Mouse (Mus musculus) ES-E14 (cell line): ENCODE results near the gene Eif4g1. TPM values are rescaled to one million over a fixed set of nuclear protein-coding genes. Genes with fewer than 3 reads are reported as not detected.
A peak's percentile ranks its signal among the peaks of the same experiment; 100 is the strongest.

ENCODE experiments used
- DNase-seq: peaks from one replicate; pipeline ENCODE4 v3.0.0-alpha.2; 2013; ENCODE audit warnings: low read depth, low spot score
- H3K27ac ChIP-seq: 2 replicates; pipeline ENCODE4 v1.5.1; 2012; ENCODE audit warnings: low read depth, mild to moderate bottlenecking, low read length, moderate library complexity, mixed read lengths; ENCODE audit not compliant: poor library complexity, insufficient read depth, severe bottlenecking
- H3K36me3 ChIP-seq: 2 replicates; pipeline ENCODE4 v1.6.1; 2012; ENCODE audit warnings: mild to moderate bottlenecking, low read length, moderate library complexity, mixed read lengths; ENCODE audit not compliant: control insufficient read depth, poor library complexity, insufficient read depth, severe bottlenecking
- H3K4me1 ChIP-seq, 2 experiments: fragments of 150-350 bp in 1 of 2; sonication (generic) in 1 of 2; 2 replicates each; pipeline ENCODE4 v1.6.1; 2012; ENCODE audit warnings: low read length in 2 of 2, mild to moderate bottlenecking in 1 of 2, mixed read lengths in 1 of 2; ENCODE audit not compliant: control insufficient read depth in 2 of 2, insufficient read depth in 2 of 2, poor library complexity in 1 of 2
- H3K4me3 ChIP-seq, 2 experiments: fragments of 150-350 bp in 1 of 2; sonication (generic) in 1 of 2; 2 replicates each; pipeline ENCODE4 v1.5.1; 2012; ENCODE audit warnings: low read length in 2 of 2, low read depth in 1 of 2, mild to moderate bottlenecking in 1 of 2, mixed read lengths in 1 of 2; ENCODE audit not compliant: insufficient read depth in 1 of 2, poor library complexity in 1 of 2, severe bottlenecking in 1 of 2
- H3K9ac ChIP-seq: 2 replicates; pipeline ENCODE4 v1.6.1; 2012; ENCODE audit warnings: low read depth, mild to moderate bottlenecking, low read length, mixed read lengths; ENCODE audit not compliant: poor library complexity, insufficient read depth, severe bottlenecking
- H3K9me3 ChIP-seq: fragments of 150-350 bp; sonication (generic); 2 replicates; pipeline ENCODE4 v1.6.1; 2012; ENCODE audit warnings: low read depth, mild to moderate bottlenecking, low read length; ENCODE audit not compliant: control insufficient read depth, insufficient read depth
- CHD2 ChIP-seq: IDR thresholded peaks from 2 replicates; pipeline ENCODE4 v1.6.1; 2014; ENCODE audit warnings: mild to moderate bottlenecking, low read depth, low read length, inconsistent platforms
- HCFC1 ChIP-seq: IDR thresholded peaks from 2 replicates; pipeline ENCODE4 v1.6.1; 2012; ENCODE audit warnings: low read length, inconsistent platforms, borderline replicate concordance; ENCODE audit not compliant: insufficient read depth
- MAFK ChIP-seq: IDR thresholded peaks from 2 replicates; pipeline ENCODE4 v1.6.1; 2014; ENCODE audit warnings: mild to moderate bottlenecking, low read depth, low read length, inconsistent platforms; ENCODE audit not compliant: insufficient read depth
- ZC3H11A ChIP-seq: IDR thresholded peaks from 2 replicates; pipeline ENCODE4 v1.6.1; 2012; ENCODE audit warnings: low read depth, mild to moderate bottlenecking, inconsistent platforms, low read length, borderline replicate concordance
- ZNF384 ChIP-seq: IDR thresholded peaks from 2 replicates; pipeline ENCODE4 v1.6.1; 2012; ENCODE audit warnings: low read depth, low read length, inconsistent platforms
- in situ Hi-C, 2 experiments: fragments of 600-800 bp; cut with MboI; formaldehyde crosslinking; loops; one replicate each; pipeline ENCODE4 v1.15.1; 2025; ENCODE audit warnings: low sequenced_read_pairs in 2 of 2, inconsistent platforms in 1 of 2; ENCODE audit not compliant: unreplicated experiment in 2 of 2
- total RNA-seq: library from RNA; depleted of rRNA; stranded (reverse); fragments of 300-350 nt; gene quantifications from 2 replicates; pipeline ENCODE4 v1.2.3, GENCODE M21; 2012

Gene Eif4g1
- total RNA-seq, 1 experiment = 546 TPM

GRCm38 (mm10) chr16:20671886-20672285 is 3.8 kb downstream of the Eif4g1 start:
- in situ Hi-C loops = no loop called here
- Histone ChIP-seq H3K27ac (no peak overlapping the region), H3K4me3 (peak overlapping the region in 1 of 2 experiments; percentile 98; a peak in 2 of 4 replicates), H3K9me3 (no peaks in the 10 kb centered on the region), H3K9ac (peak overlapping the region; percentile 57; the same call in 1 of the 2 replicates), H3K36me3 (peaks cover 20% of the 10 kb centered on the region), H3K4me1 (peaks cover 0 to 8% of the 10 kb centered on the region in 2 experiments; a peak in 1 of 4 replicates)
- no peak for TF ChIP-seq ZC3H11A
- TF ChIP-seq MAFK = no peak
- TF ChIP-seq HCFC1 = no peak
- TF ChIP-seq ZNF384 = no peak
- no peak for TF ChIP-seq CHD2
- DNase-seq = no peak

- Histone ChIP-seq H3K27ac (peak overlapping the region; percentile 91), H3K4me1 (peaks cover 0 to 8% of the 10 kb centered on the region in 2 experiments; a peak in 1 of 4 replicates), H3K9ac (peak overlapping the region; percentile 98), H3K9me3 (no peaks in the 10 kb centered on the region), H3K36me3 (peaks cover 23% of the 10 kb centered on the region), H3K4me3 (peak overlapping the region; percentile 88 to 98)
- DNase-seq = peak; percentile 87
- TF ChIP-seq HCFC1 (peak; percentile 71), MAFK (no peak)
- in situ Hi-C loops = no loop called here
Observed at GRCm38 (mm10) chr16:20672500-20672902, 4.4 kb downstream of the Eif4g1 start.

- in situ Hi-C loops = no loop called here
- H3K4me1 ChIP-seq = peaks cover 0 to 8% of the 10 kb centered on the region in 2 experiments; a peak in 1 of 4 replicates
- TF ChIP-seq CHD2 (no peak), HCFC1 (no peak), MAFK (no peak), ZC3H11A (no peak), ZNF384 (no peak)
- H3K4me3 ChIP-seq = peak overlapping the region; percentile 88 to 98
- H3K27ac ChIP-seq = peak overlapping the region; percentile 91
- H3K9me3 ChIP-seq = no peaks in the 10 kb centered on the region
- no peak for DNase-seq
- peak overlapping the region; percentile 98 for H3K9ac ChIP-seq
- H3K36me3 ChIP-seq = peaks cover 29% of the 10 kb centered on the region
Observed at GRCm38 (mm10) chr16:20672965-20673705, 5.0 kb downstream of the Eif4g1 start.

- Histone ChIP-seq H3K4me3 (peak overlapping the region; percentile 88 to 98), H3K4me1 (peaks cover 0 to 8% of the 10 kb centered on the region in 2 experiments; a peak in 1 of 4 replicates), H3K9ac (peak overlapping the region; percentile 98), H3K36me3 (peaks cover 36% of the 10 kb centered on the region), H3K27ac (peak overlapping the region; percentile 91), H3K9me3 (no peaks in the 10 kb centered on the region)
- TF ChIP-seq CHD2 (no peak), HCFC1 (no peak), MAFK (no peak), ZC3H11A (no peak), ZNF384 (no peak)
- no peak for DNase-seq
- in situ Hi-C loops = no loop called here
Observed at GRCm38 (mm10) chr16:20673706-20674303, 5.7 kb downstream of the Eif4g1 start.
